Mouse (Mus musculus) lung, postnatal 0 days (tissue): ENCODE measurements around the gene Snx3. TPM values are rescaled to one million over a fixed set of nuclear protein-coding genes. Genes with fewer than 3 reads are reported as not detected.

Experiments used
- ATAC-seq: fragments of 200-750 bp; cut with Nextera tagmentation; 2 replicates; pipeline ENCODE4 v1.8.0; 2017; ENCODE audit warnings: moderate library complexity
- DNase-seq: peaks from one replicate; pipeline ENCODE4 v3.0.0-alpha.2; 2016; ENCODE audit warnings: low spot score
- H3K27ac ChIP-seq: fragments of 300-500 bp; sonication (generic); 2 replicates; pipeline ENCODE4 v1.5.1; 2014; ENCODE audit warnings: antibody characterized with exemption, mild to moderate bottlenecking, low read length, mixed read lengths
- H3K27me3 ChIP-seq: fragments of 300-500 bp; sonication (generic); replicated peaks from 2 replicates; pipeline ENCODE4 v1.6.1; 2014; ENCODE audit warnings: low read length, mixed read lengths; ENCODE audit not compliant: insufficient read depth
- H3K36me3 ChIP-seq: fragments of 300-500 bp; sonication (generic); 2 replicates; pipeline ENCODE4 v1.6.1; 2014; ENCODE audit warnings: low read length, mixed read lengths; ENCODE audit not compliant: insufficient read depth
- H3K4me1 ChIP-seq: fragments of 300-500 bp; sonication (generic); 2 replicates; pipeline ENCODE4 v1.6.1; 2014; ENCODE audit warnings: antibody characterized with exemption, low read depth, low read length, mixed read lengths; ENCODE audit not compliant: insufficient read depth
- H3K4me2 ChIP-seq: fragments of 300-500 bp; sonication (generic); replicated peaks from 2 replicates; pipeline ENCODE4 v1.6.1; 2014; ENCODE audit warnings: low read depth, mild to moderate bottlenecking, low read length, moderate library complexity, mixed read lengths
- H3K4me3 ChIP-seq: fragments of 300-500 bp; sonication (generic); 2 replicates; pipeline ENCODE4 v1.5.1; 2014; ENCODE audit warnings: low read depth, low read length
- H3K9ac ChIP-seq: fragments of 300-500 bp; sonication (generic); replicated peaks from 2 replicates; pipeline ENCODE4 v1.6.1; 2014; ENCODE audit warnings: low read depth, mild to moderate bottlenecking
- H3K9me3 ChIP-seq: fragments of 300-500 bp; sonication (generic); 2 replicates; pipeline ENCODE4 v1.6.1; 2016; ENCODE audit warnings: low read length, mixed read lengths
- CTCF ChIP-seq: IDR thresholded peaks from 2 replicates; pipeline ENCODE4 v1.5.1; 2016; ENCODE audit warnings: antibody characterized with exemption, mild to moderate bottlenecking
- EP300 ChIP-seq: IDR thresholded peaks from 2 replicates; pipeline ENCODE4 v1.6.1; 2016; ENCODE audit warnings: antibody characterized with exemption, mild to moderate bottlenecking, control low read depth
- WGBS: fragments of 180-500 bp; shearing (Covaris S2); extraction: QIAGEN DNeasy Blood & Tissue Kit; methylation state at CpG from one replicate; pipeline ENCODE4 v1.1.7; 2014; 5-methylcytosine and 5-hydroxymethylcytosine counted together
- polyA plus RNA-seq: library from polyadenylated mRNA; unstranded; fragments of >200 nt; fragmentation: Nextera tagmentation; extraction: Ambion mirVana; gene quantifications from 2 replicates; pipeline ENCODE4 v1.2.1, GENCODE M21; 2015

Gene Snx3
- polyA plus RNA-seq, 1 experiment from 2014 or later, result 317 TPM

DNA sequence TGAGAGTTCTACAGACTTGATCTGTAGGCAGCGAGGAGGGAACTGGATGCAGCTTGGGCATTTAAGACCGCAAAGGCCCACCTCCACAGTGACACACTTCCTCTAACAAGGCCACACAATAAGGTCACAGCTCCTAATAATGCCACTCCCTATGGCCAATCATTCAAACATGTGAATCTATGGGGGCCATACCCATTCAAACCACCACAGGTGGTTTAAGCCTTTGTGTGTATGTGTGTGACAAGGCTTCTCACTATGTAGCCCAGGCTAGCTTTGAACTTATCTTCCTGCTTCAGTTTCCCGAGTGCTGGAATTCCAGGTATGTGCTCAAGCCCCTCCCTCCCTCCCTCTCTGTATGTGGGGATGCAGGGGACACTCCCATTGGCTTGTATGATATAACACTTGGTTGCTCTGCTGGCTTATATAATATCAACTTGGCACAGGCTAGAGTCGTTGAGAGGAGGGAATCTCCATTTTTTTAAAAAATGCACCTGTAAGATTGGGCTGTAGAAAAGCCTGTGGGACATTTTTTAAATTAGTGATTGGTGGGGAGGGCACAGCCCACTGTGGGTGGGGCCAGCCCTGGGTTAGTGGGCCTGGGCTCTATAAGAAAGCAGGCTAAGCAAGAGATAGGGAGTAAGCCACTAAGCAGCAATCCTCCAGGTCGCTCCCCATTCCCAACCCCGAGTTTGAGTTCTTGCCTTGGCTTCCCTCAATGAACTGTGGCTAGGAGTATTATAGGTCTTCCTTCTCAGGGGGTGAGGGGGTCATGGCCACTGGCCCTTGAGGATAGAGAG lies 44.1 kb downstream of the Snx3 start:
- TF ChIP-seq CTCF (no peak), EP300 (no peak)
- DNase-seq, result no peak
- H3K4me3 ChIP-seq, result no peak overlapping the region
- H3K9me3 ChIP-seq, result no peaks in the 10 kb centered on the region
- no peaks in the 10 kb centered on the region for H3K36me3 ChIP-seq
- no peaks in the 10 kb centered on the region for H3K4me1 ChIP-seq
- no peaks in the 10 kb centered on the region for H3K27me3 ChIP-seq
- H3K9ac ChIP-seq, result no peak overlapping the region
- no peak overlapping the region for H3K27ac ChIP-seq
- 72% methylated on average over 6 of the region's 6 CpGs for WGBS
- no peak for ATAC-seq
- no peak overlapping the region for H3K4me2 ChIP-seq

GRCm38 (mm10) chr10:42546507-42546906 lies 44.7 kb downstream of the Snx3 start:
- no peaks in the 10 kb centered on the region for H3K27me3 ChIP-seq
- no peaks in the 10 kb centered on the region for H3K4me1 ChIP-seq
- no peak overlapping the region for H3K4me3 ChIP-seq
- no peaks in the 10 kb centered on the region for H3K36me3 ChIP-seq
- H3K9me3 ChIP-seq, result no peaks in the 10 kb centered on the region
- WGBS, result 79% methylated on average over 3 of the region's 3 CpGs
- no peak overlapping the region for H3K9ac ChIP-seq
- no peak overlapping the region for H3K4me2 ChIP-seq
- ATAC-seq (no peak), DNase-seq (no peak)
- no peak for TF ChIP-seq EP300
- no peak for TF ChIP-seq CTCF
- H3K27ac ChIP-seq, result no peak overlapping the region

GRCm38 (mm10) chr10:42559581-42560200 lies 57.9 kb downstream of the Snx3 start:
- H3K27me3 ChIP-seq, result peaks cover 11% of the 10 kb centered on the region; the same call in 1 of the 2 replicates
- H3K9me3 ChIP-seq, result no peaks in the 10 kb centered on the region
- no peak overlapping the region for H3K4me2 ChIP-seq
- ATAC-seq (no peak), DNase-seq (no peak)
- no peaks in the 10 kb centered on the region for H3K36me3 ChIP-seq
- 70% methylated on average over 5 of the region's 5 CpGs for WGBS
- no peak overlapping the region for H3K9ac ChIP-seq
- H3K4me3 ChIP-seq, result no peak overlapping the region
- no peak for TF ChIP-seq CTCF
- TF ChIP-seq EP300, result no peak
- H3K27ac ChIP-seq, result no peak overlapping the region
- H3K4me1 ChIP-seq, result no peaks in the 10 kb centered on the region

- DNase-seq, result peak; percentile 52
- ATAC-seq, result peak; percentile 44; the same call in 1 of the 2 replicates
Measured at GRCm38 (mm10) chr10:42562272-42562671, 60.4 kb downstream of the Snx3 start.

DNA sequence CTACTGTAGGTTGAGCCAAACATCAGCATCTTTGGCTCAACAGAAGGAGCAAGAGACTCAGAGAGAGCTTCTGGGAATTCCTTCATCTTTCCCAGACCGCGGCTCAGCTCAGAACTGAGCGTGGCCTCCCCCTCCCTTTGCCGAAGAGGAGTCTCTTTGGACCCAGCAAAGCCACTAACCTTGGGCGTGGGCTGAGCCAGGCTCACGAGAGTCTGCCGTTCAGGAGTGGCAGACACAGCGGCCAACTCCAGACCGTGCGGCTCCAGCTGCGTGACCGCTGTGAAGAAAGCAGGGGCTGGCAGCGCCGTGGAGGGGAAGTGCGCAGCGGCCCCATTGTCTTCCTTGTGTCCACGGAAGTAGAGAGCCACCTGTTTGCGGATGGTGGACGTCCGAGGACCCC lies 70.7 kb downstream of the Snx3 start:
- under 1% methylated on average over 20 of the region's 20 CpGs for WGBS
- TF ChIP-seq EP300 (no peak), CTCF (no peak)
- DNase-seq (no peak), ATAC-seq (no peak)
- no peak overlapping the region for H3K9ac ChIP-seq
- H3K4me1 ChIP-seq, result no peaks in the 10 kb centered on the region; the same call in 1 of the 2 replicates
- H3K27ac ChIP-seq, result no peak overlapping the region
- no peak overlapping the region for H3K4me3 ChIP-seq
- no peaks in the 10 kb centered on the region for H3K9me3 ChIP-seq
- H3K36me3 ChIP-seq, result no peaks in the 10 kb centered on the region
- no peak overlapping the region for H3K4me2 ChIP-seq
- peaks cover 49% of the 10 kb centered on the region for H3K27me3 ChIP-seq

More at GRCm38 (mm10) chr10:42562272-42562671, 60.4 kb downstream of the Snx3 start:
- Histone ChIP-seq H3K4me3 (no peak overlapping the region), H3K36me3 (no peaks in the 10 kb centered on the region), H3K9me3 (no peaks in the 10 kb centered on the region), H3K27me3 (peaks cover 14% of the 10 kb centered on the region; the same call in 1 of the 2 replicates), H3K27ac (no peak overlapping the region), H3K4me2 (no peak overlapping the region), H3K4me1 (no peaks in the 10 kb centered on the region), H3K9ac (no peak overlapping the region)
- no peak for TF ChIP-seq CTCF
- TF ChIP-seq EP300, result no peak
- WGBS, result under 1% methylated on average over 12 of the region's 12 CpGs

GRCm38 (mm10) chr10:42572971-42573370 lies 71.1 kb downstream of the Snx3 start:
- no peaks in the 10 kb centered on the region for H3K9me3 ChIP-seq
- H3K9ac ChIP-seq, result no peak overlapping the region
- DNase-seq (no peak), ATAC-seq (no peak)
- 5% methylated on average over 15 of the region's 15 CpGs for WGBS
- no peaks in the 10 kb centered on the region; the same call in 1 of the 2 replicates for H3K4me1 ChIP-seq
- TF ChIP-seq CTCF (no peak), EP300 (no peak)
- no peak overlapping the region for H3K27ac ChIP-seq
- no peak overlapping the region for H3K4me2 ChIP-seq
- H3K27me3 ChIP-seq, result peaks cover 53% of the 10 kb centered on the region
- H3K4me3 ChIP-seq, result no peak overlapping the region
- H3K36me3 ChIP-seq, result no peaks in the 10 kb centered on the region
